Comparison of ENCODE assay signal across 15 mouse cellular contexts in the genomic region with DNA sequence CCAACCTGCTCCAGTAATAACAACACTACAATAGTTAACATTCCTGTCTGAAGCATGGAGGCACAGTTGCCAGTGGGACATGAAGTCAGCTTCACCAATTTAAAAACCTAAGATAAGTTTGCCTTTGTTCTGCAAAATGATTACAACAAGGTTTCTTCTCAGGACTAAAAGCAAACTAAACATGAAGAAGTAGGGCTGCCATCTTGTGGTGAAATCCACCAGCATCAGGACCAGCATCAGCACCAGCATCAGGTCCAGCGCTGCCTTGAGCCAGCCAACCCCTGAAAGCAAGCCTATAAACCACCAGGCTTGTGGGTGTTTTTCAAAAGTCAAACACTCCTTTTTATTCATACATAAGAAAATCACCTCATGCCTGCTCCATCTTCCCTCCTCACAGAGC.
A peak's percentile ranks its signal among the peaks of the same experiment; 100 is the strongest.
DNase-seq lines count a peak whose midpoint lies in the region; ATAC-seq and TF ChIP-seq lines count a peak whose summit lies in the region.
"Had no signal": no experiment of that assay in that cellular context is flagged by ENCODE, and none has a peak within 500 bp of the region (broad histone marks: within the 10 kb centered on the region; RNA-seq: fewer than 3 reads in every experiment).

No protein-coding gene starts in this region.

- H3K9me3 ChIP-seq in heart, embryonic 12.5 days (replicated peaks): no peaks in the 10 kb centered on the region
- H3K9me3 ChIP-seq: heart, embryonic 15.5 days had no signal

- H3K36me3 ChIP-seq in heart, embryonic 12.5 days: no peaks in the 10 kb centered on the region
- H3K36me3 ChIP-seq: heart, embryonic 15.5 days had no signal

- WGBS in heart, embryonic 12.5 days: 36% methylated on average over 1 of the region's 1 CpGs

- no peaks in the 10 kb centered on the region for H3K27me3 ChIP-seq in heart, embryonic 12.5 days (replicated peaks)
- H3K27me3 ChIP-seq: heart, embryonic 15.5 days had no signal

- H3K4me2 ChIP-seq in heart, embryonic 12.5 days: no peak overlapping the region
- H3K4me2 ChIP-seq: heart, embryonic 15.5 days had no signal

- intact Hi-C loops in heart, postnatal 10 days (cut with DNase I): no loop called here

- peak; percentile 67 for TF ChIP-seq CTCF in layer of hippocampus, adult 2 months (conservative IDR thresholded peaks at IDR 0.05)

- H3K27ac ChIP-seq in layer of hippocampus, adult 2 months: no peak overlapping the region
- H3K27ac ChIP-seq in heart, embryonic 12.5 days (ENCODE audit: poor library complexity, severe bottlenecking): no peak overlapping the region
- H3K27ac ChIP-seq: heart, embryonic 15.5 days had no signal

- H3K4me1 ChIP-seq in heart, embryonic 12.5 days (replicated peaks): no peaks in the 10 kb centered on the region
- H3K4me1 ChIP-seq: heart, embryonic 15.5 days had no signal

- peak; percentile 7 to 13 for DNase-seq in cerebellum, postnatal 14 days
- no peak for DNase-seq in cerebellum, adult 18-20 months
- peak in 1 of 2 experiments; percentile 19 for DNase-seq in layer of hippocampus, adult 2 months (ENCODE audit: low spot score in 2 of 2)
- DNase-seq in layer of hippocampus, adult 8-10 months (ENCODE audit: low spot score in 2 of 2): no peak
- DNase-seq in MN1 (ENCODE audit: low spot score): peak; percentile 6
- peak; percentile 7 to 60 for DNase-seq in frontal cortex, postnatal 36 days (ENCODE audit: low spot score in 2 of 2)
- DNase-seq in heart, postnatal 10 days: no peak
- DNase-seq: B cell, adult 2 months; cerebellum, adult 8-10 months; liver, postnatal 0 days; thymus, adult 18-20 months had no signal

- ATAC-seq in heart, embryonic 12.5 days (ENCODE audit: insufficient number of reproducible peaks, low FRiP score): no peak
- ATAC-seq: activated CD4-positive, CD25-positive, alpha-beta regulatory T cell, adult 4 months; forebrain, embryonic 16.5 days; liver, postnatal 0 days had no signal

- no peak overlapping the region for H3K9ac ChIP-seq in heart, embryonic 12.5 days
- H3K9ac ChIP-seq: heart, embryonic 15.5 days; liver, postnatal 0 days had no signal

- no peak overlapping the region for H3K4me3 ChIP-seq in layer of hippocampus, adult 2 months
- H3K4me3 ChIP-seq in heart, embryonic 12.5 days: no peak overlapping the region
- H3K4me3 ChIP-seq: heart, embryonic 15.5 days had no signal

Comparison
In these comparisons a context has a peak if more than half of its experiments do, and no peak if none do; other contexts are left out.
1. DNase-seq: peak in cerebellum, postnatal 14 days (2 of 2), MN1 (single experiment) and frontal cortex, postnatal 36 days (2 of 2); none in cerebellum, adult 18-20 months (0 of 2), layer of hippocampus, adult 8-10 months (0 of 2) and heart, postnatal 10 days (0 of 2).